Mouse (Mus musculus): ENCODE measurements around the gene Lrrc10b. TPM values are rescaled to one million over a fixed set of nuclear protein-coding genes. Genes with fewer than 3 reads are reported as not detected.
A peak's percentile ranks its signal among the peaks of the same experiment; 100 is the strongest.

Gene Lrrc10b
- total RNA-seq (2012; rRNA removed) (not detected in 2 replicates), total RNA-seq (2014; rRNA removed) (not detected in 2 replicates), polyA plus RNA-seq (2012; ENCODE audit: insufficient read length, low read depth) (not detected in 2 replicates)

GRCm38 (mm10) chr19:10456752-10457483, at the start of gene Lrrc10b:
TSS of gene Lrrc10b (minus strand) at chr19:10457473.
- dilution Hi-C loops (cut with MboI; ENCODE audit: extremely low pct_ligation_motif_present, extremely low pct_unique_long_range_greater_than_20kb, low sequenced_read_pairs) = no loop called here
- no peak within 1 kb of the TSS for H3K4me3 ChIP-seq (replicated peaks in 1 of 3; ENCODE audit: low read depth in 2 of 3, low read length in 2 of 3, poor library complexity in 1 of 3)
- TF ChIP-seq PAX5 (IDR thresholded peaks at IDR 0.05; ENCODE audit: low read length) = no peak
- TF ChIP-seq MYC (IDR thresholded peaks at IDR 0.05; ENCODE audit: low read depth, low read length) = no peak
- no peak for TF ChIP-seq E2F4 (IDR thresholded peaks at IDR 0.05; ENCODE audit: insufficient replicate concordance, low read depth, low read length)
- no peak for TF ChIP-seq POLR2AphosphoS2 (IDR thresholded peaks at IDR 0.05; ENCODE audit: low read depth, low read length)
- TF ChIP-seq MAFK (IDR thresholded peaks at IDR 0.05; ENCODE audit: insufficient replicate concordance, low read length) = no peak
- H3K27me3 ChIP-seq (replicated peaks) = peaks cover 58% of the 10 kb centered on the region
- DNase-seq (ENCODE audit: extremely low read depth) = no peak
- H3K36me3 ChIP-seq (replicated peaks in 1 of 2; ENCODE audit: control insufficient read depth in 1 of 2, insufficient read depth in 1 of 2, low read length in 1 of 2) = no peaks in the 10 kb centered on the region
- no peak within 1 kb of the TSS for H3K9ac ChIP-seq (ENCODE audit: insufficient read depth, low read depth)
- H3K27ac ChIP-seq (ENCODE audit: insufficient read depth, low read depth) = no peak within 1 kb of the TSS
- in situ Hi-C loops (cut with MboI; ENCODE audit: low pct_ligation_motif_present, low pct_unique_long_range_greater_than_20kb, low sequenced_read_pairs) = no loop called here
- peaks cover 11% of the 10 kb centered on the region for H3K9me3 ChIP-seq (replicated peaks; ENCODE audit: low read length)
- no peaks in the 10 kb centered on the region for H3K4me1 ChIP-seq (ENCODE audit: control insufficient read depth in 1 of 2, insufficient read depth in 2 of 2)
- H3K4me2 ChIP-seq (ENCODE audit: insufficient read depth, low read depth, poor library complexity, severe bottlenecking) = no peak within 1 kb of the TSS
- H3K79me2 ChIP-seq (replicated peaks; ENCODE audit: control insufficient read depth, extremely low read depth, insufficient read depth, poor library complexity, severe bottlenecking) = no peaks in the 10 kb centered on the region

- no peak for TF ChIP-seq IRF4 (IDR thresholded peaks at IDR 0.05; ENCODE audit: low read depth, low read length)
- no peak for TF ChIP-seq TCF12 (IDR thresholded peaks at IDR 0.05; ENCODE audit: low read depth, low read length)
- TF ChIP-seq EP300 (IDR thresholded peaks at IDR 0.05; ENCODE audit: low read length) = no peak
- TF ChIP-seq BHLHE40 (IDR thresholded peaks at IDR 0.05; ENCODE audit: low read depth, low read length) = no peak
- peak; percentile 70 for TF ChIP-seq SMC3 (IDR thresholded peaks at IDR 0.05; ENCODE audit: low read depth, low read length)
- TF ChIP-seq RAD21 (IDR thresholded peaks at IDR 0.05; ENCODE audit: low read depth, low read length) = peak; percentile 42
- TF ChIP-seq JUN (IDR thresholded peaks at IDR 0.05; ENCODE audit: insufficient read depth, low read depth, low read length) = no peak
- no peak for TF ChIP-seq RCOR1 (conservative IDR thresholded peaks at IDR 0.05; ENCODE audit: low read depth, low read length)
- no peak for TF ChIP-seq CHD1 (IDR thresholded peaks at IDR 0.05; ENCODE audit: low read depth, low read length)
- no peak for TF ChIP-seq UBTF (IDR thresholded peaks at IDR 0.05; ENCODE audit: low read depth, low read length)
- no peak for TF ChIP-seq MYC (IDR thresholded peaks at IDR 0.05; ENCODE audit: low read depth, low read length)
- no peak for TF ChIP-seq MXI1 (IDR thresholded peaks at IDR 0.05; ENCODE audit: low read depth, low read length)
- TF ChIP-seq KAT2A (IDR thresholded peaks at IDR 0.05; ENCODE audit: insufficient replicate concordance, low read length) = no peak
- TF ChIP-seq POLR2AphosphoS2 (IDR thresholded peaks at IDR 0.05; ENCODE audit: low read depth, low read length) = no peak
- no peak for TF ChIP-seq NELFE (IDR thresholded peaks at IDR 0.05; ENCODE audit: low read depth, low read length)
- no peak for TF ChIP-seq ZC3H11A (IDR thresholded peaks at IDR 0.05; ENCODE audit: low read depth, low read length)
- TF ChIP-seq NRF1 (IDR thresholded peaks at IDR 0.05; ENCODE audit: low read depth, low read length) = no peak
- TF ChIP-seq HCFC1 (IDR thresholded peaks at IDR 0.05; ENCODE audit: low read depth, low read length) = no peak
- TF ChIP-seq MAFK (IDR thresholded peaks at IDR 0.05; ENCODE audit: insufficient replicate concordance, low read length) = peak; percentile 66; the same call in 1 of the 2 replicates
- no peak for TF ChIP-seq CHD2 (IDR thresholded peaks at IDR 0.05; ENCODE audit: low read length)
- no peak for TF ChIP-seq MEF2A (IDR thresholded peaks at IDR 0.05; ENCODE audit: borderline replicate concordance, low read depth, low read length)
- no peak for TF ChIP-seq JUND (conservative IDR thresholded peaks at IDR 0.05; ENCODE audit: low read depth, low read length)
- TF ChIP-seq ZMIZ1 (IDR thresholded peaks at IDR 0.05; ENCODE audit: low read depth, low read length) = no peak
- peak; percentile 85 to 95 for TF ChIP-seq CTCF (conservative IDR thresholded peaks at IDR 0.05 in 1 of 2, IDR thresholded peaks at IDR 0.05 in 1 of 2; ENCODE audit: low read depth in 2 of 2, low read length in 2 of 2)
- no peak for TF ChIP-seq TBP (conservative IDR thresholded peaks at IDR 0.05; ENCODE audit: low read depth, low read length)
- TF ChIP-seq MAZ (IDR thresholded peaks at IDR 0.05; ENCODE audit: low read depth, low read length) = no peak
- TF ChIP-seq MAX (IDR thresholded peaks at IDR 0.05; ENCODE audit: low read length) = no peak
- peak; percentile 62 for TF ChIP-seq ELF1 (IDR thresholded peaks at IDR 0.05; ENCODE audit: low read depth, low read length)
- Histone ChIP-seq H3K9me3 (replicated peaks; ENCODE audit: low read length) (no peaks in the 10 kb centered on the region), H3K9ac (ENCODE audit: insufficient read depth, low read depth) (no peak overlapping the region), H3K4me1 (ENCODE audit: control insufficient read depth in 1 of 2, insufficient read depth in 2 of 2) (peaks cover 2 to 7% of the 10 kb centered on the region in 2 experiments; a peak in 2 of 4 replicates), H3K27me3 (replicated peaks) (no peaks in the 10 kb centered on the region), H3K4me2 (ENCODE audit: insufficient read depth, low read depth, poor library complexity, severe bottlenecking) (no peak overlapping the region), H3K27ac (ENCODE audit: insufficient read depth, low read depth) (no peak overlapping the region), H3K36me3 (replicated peaks in 1 of 2; ENCODE audit: control insufficient read depth in 1 of 2, insufficient read depth in 1 of 2, low read length in 1 of 2) (peaks cover 55 to 92% of the 10 kb centered on the region in 2 experiments), H3K79me2 (replicated peaks; ENCODE audit: control insufficient read depth, extremely low read depth, insufficient read depth, poor library complexity, severe bottlenecking) (no peaks in the 10 kb centered on the region), H3K4me3 (replicated peaks in 1 of 3; ENCODE audit: low read depth in 2 of 3, low read length in 2 of 3, poor library complexity in 1 of 3) (no peak overlapping the region)
- peak; percentile 60 for DNase-seq (ENCODE audit: extremely low read depth)
- in situ Hi-C loops (cut with MboI; ENCODE audit: low pct_ligation_motif_present, low pct_unique_long_range_greater_than_20kb, low sequenced_read_pairs) (no loop called here), dilution Hi-C loops (cut with MboI; ENCODE audit: extremely low pct_ligation_motif_present, extremely low pct_unique_long_range_greater_than_20kb, low sequenced_read_pairs) (no loop called here)
Observed at GRCm38 (mm10) chr19:10502571-10502970, 45.3 kb upstream of the Lrrc10b start.

All from CH12.LX (cell line).